Mouse (Mus musculus) liver, adult 2 months (tissue): ENCODE results near the gene Irf1. TPM values are rescaled to one million over a fixed set of nuclear protein-coding genes. Genes with fewer than 3 reads are reported as not detected.

ENCODE experiments used
- DNase-seq: peaks from one replicate; pipeline ENCODE4 v3.0.0-alpha.2; 2011; ENCODE audit warnings: low read depth, low spot score; ENCODE audit errors: extremely low read depth
- H3K27ac ChIP-seq: fragments of 200-500 bp; replicated peaks from 2 replicates; pipeline ENCODE4 v1.5.1; 2012; ENCODE audit warnings: low read depth, mild to moderate bottlenecking, control low read depth, inconsistent platforms, low read length; ENCODE audit not compliant: insufficient read depth
- H3K27me3 ChIP-seq: fragments of 200-500 bp; 2 replicates; pipeline ENCODE4 v1.6.1; 2012; ENCODE audit warnings: mild to moderate bottlenecking, moderate library complexity, low read length, inconsistent platforms; ENCODE audit not compliant: control insufficient read depth, insufficient read depth
- H3K36me3 ChIP-seq: fragments of 200-500 bp; 2 replicates; pipeline ENCODE4 v1.6.1; 2012; ENCODE audit warnings: low read length, inconsistent platforms; ENCODE audit not compliant: control insufficient read depth, insufficient read depth
- H3K4me1 ChIP-seq: fragments of 200-500 bp; 2 replicates; pipeline ENCODE4 v1.6.1; 2011; ENCODE audit warnings: low read length; ENCODE audit not compliant: control insufficient read depth, insufficient read depth
- H3K4me3 ChIP-seq: fragments of 200-500 bp; 2 replicates; pipeline ENCODE4 v1.5.1; 2011; ENCODE audit warnings: low read depth, mild to moderate bottlenecking, control low read depth, low read length, moderate library complexity; ENCODE audit not compliant: insufficient read depth
- H3K79me2 ChIP-seq: fragments of 200-500 bp; 2 replicates; pipeline ENCODE4 v1.6.1; 2012; ENCODE audit warnings: inconsistent platforms, mild to moderate bottlenecking, low read length, moderate library complexity; ENCODE audit not compliant: control insufficient read depth, insufficient read depth
- H3K9ac ChIP-seq: fragments of 200-500 bp; 2 replicates; pipeline ENCODE4 v1.6.1; 2012; ENCODE audit warnings: low read depth, mild to moderate bottlenecking, control low read depth, inconsistent platforms, low read length
- CTCF ChIP-seq: fragments of 200-500 bp; IDR thresholded peaks from 2 replicates; pipeline ENCODE4 v1.5.1; 2011; ENCODE audit warnings: low read depth, low read length, control low read depth
- POLR2A ChIP-seq: fragments of 200-500 bp; IDR thresholded peaks from 2 replicates; pipeline ENCODE4 v1.6.1; 2011; ENCODE audit warnings: low read length, control low read depth; ENCODE audit not compliant: insufficient read depth; ENCODE audit errors: extremely low read depth
- WGBS: fragments of 180-500 bp; shearing (Covaris S2); methylation state at CpG from one replicate; pipeline ENCODE4 v1.1.7; 2018; 5-methylcytosine and 5-hydroxymethylcytosine counted together
- polyA plus RNA-seq: library from polyadenylated mRNA; depleted of rRNA; stranded (reverse); fragments of >200 nt; gene quantifications from 2 replicates; pipeline ENCODE4 v1.2.3, GENCODE M21; 2012
- total RNA-seq: library from RNA; depleted of rRNA; stranded (reverse); fragments of >200 nt; gene quantifications from 2 replicates; pipeline ENCODE4 v1.2.3, GENCODE M21; 2014

Irf1 gene
- total and polyA plus RNA-seq, 2 experiments, result 27.9 to 44.2 TPM

GRCm38 (mm10) chr11:53788196-53788595, 18.4 kb downstream of the Irf1 start:
- no peak for DNase-seq
- H3K36me3 ChIP-seq, result no peaks in the 10 kb centered on the region
- H3K27ac ChIP-seq, result peak overlapping the region; percentile 7; the same call in 1 of the 2 replicates
- H3K27me3 ChIP-seq, result no peaks in the 10 kb centered on the region
- H3K79me2 ChIP-seq, result no peaks in the 10 kb centered on the region
- WGBS, result 71% methylated on average over 8 of the region's 8 CpGs
- no peak overlapping the region for H3K9ac ChIP-seq
- H3K4me1 ChIP-seq, result peaks cover 25% of the 10 kb centered on the region
- no peak for TF ChIP-seq CTCF
- TF ChIP-seq POLR2A, result no peak
- H3K4me3 ChIP-seq, result no peak overlapping the region

GRCm38 (mm10) chr11:53789277-53789676, 19.5 kb downstream of the Irf1 start:
- Histone ChIP-seq H3K36me3 (no peaks in the 10 kb centered on the region), H3K4me1 (peaks cover 30% of the 10 kb centered on the region), H3K27me3 (no peaks in the 10 kb centered on the region), H3K9ac (no peak overlapping the region), H3K79me2 (no peaks in the 10 kb centered on the region), H3K27ac (peak overlapping the region; percentile 20), H3K4me3 (no peak overlapping the region)
- TF ChIP-seq POLR2A, result no peak
- no peak for TF ChIP-seq CTCF
- peak; percentile 86 for DNase-seq
- WGBS, result 34% methylated on average over 3 of the region's 3 CpGs

GRCm38 (mm10) chr11:53792986-53793385, 23.2 kb downstream of the Irf1 start:
- WGBS, result 42% methylated on average over 3 of the region's 3 CpGs
- H3K4me1 ChIP-seq, result peaks cover 49% of the 10 kb centered on the region
- TF ChIP-seq POLR2A (no peak), CTCF (no peak)
- H3K4me3 ChIP-seq, result no peak overlapping the region
- no peak for DNase-seq
- H3K79me2 ChIP-seq, result no peaks in the 10 kb centered on the region
- no peaks in the 10 kb centered on the region for H3K36me3 ChIP-seq
- no peak overlapping the region for H3K9ac ChIP-seq
- H3K27ac ChIP-seq, result 0 out of 2 replicates have a peak overlapping the region, but pooled peaks have one; percentile 0
- H3K27me3 ChIP-seq, result no peaks in the 10 kb centered on the region

- no peak for DNase-seq
- Histone ChIP-seq H3K79me2 (no peaks in the 10 kb centered on the region), H3K27ac (peak overlapping the region; percentile 89), H3K36me3 (no peaks in the 10 kb centered on the region), H3K9ac (0 out of 2 replicates have a peak overlapping the region, but pooled peaks have one; percentile 32), H3K4me1 (peaks cover 51% of the 10 kb centered on the region), H3K27me3 (no peaks in the 10 kb centered on the region), H3K4me3 (no peak overlapping the region)
- no peak for TF ChIP-seq POLR2A
- TF ChIP-seq CTCF, result no peak
- WGBS, result 69% methylated on average over 3 of the region's 3 CpGs
Measured at GRCm38 (mm10) chr11:53794015-53794414, 24.2 kb downstream of the Irf1 start.

GRCm38 (mm10) chr11:53794671-53795557, 25.1 kb downstream of the Irf1 start:
- peak overlapping the region; percentile 15 for H3K9ac ChIP-seq
- peak overlapping the region; percentile 9; the same call in 1 of the 2 replicates for H3K4me3 ChIP-seq
- H3K27me3 ChIP-seq, result no peaks in the 10 kb centered on the region
- TF ChIP-seq POLR2A, result 0 out of 2 replicates have a peak, but pooled peaks have one; percentile 52
- peak; percentile 48 for TF ChIP-seq CTCF
- H3K79me2 ChIP-seq, result no peaks in the 10 kb centered on the region
- peak; percentile 98 for DNase-seq
- H3K4me1 ChIP-seq, result peaks cover 45% of the 10 kb centered on the region
- WGBS, result 4% methylated on average over 25 of the region's 25 CpGs
- H3K27ac ChIP-seq, result peak overlapping the region; percentile 89
- H3K36me3 ChIP-seq, result no peaks in the 10 kb centered on the region

DNA sequence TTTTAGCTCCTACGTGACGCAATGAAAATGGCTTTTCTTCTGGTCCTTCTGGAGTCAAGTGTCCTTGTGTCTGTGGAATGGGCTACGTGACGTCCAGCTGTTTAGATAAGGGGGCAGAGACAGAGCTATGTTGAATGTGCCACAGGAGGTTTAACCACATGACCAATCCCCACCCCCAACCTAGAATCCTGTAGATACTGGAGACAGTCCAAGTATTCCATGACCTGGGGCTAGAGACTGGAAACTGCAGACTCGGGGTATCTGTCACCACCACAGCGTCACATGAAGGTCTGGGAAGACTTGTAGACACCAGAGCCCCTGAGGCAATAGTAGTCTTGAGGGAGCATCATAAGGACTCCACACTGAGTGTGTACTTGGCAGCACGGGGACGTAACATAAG, 26.0 kb downstream of the Irf1 start:
- 17% methylated on average over 8 of the region's 8 CpGs for WGBS
- Histone ChIP-seq H3K27me3 (no peaks in the 10 kb centered on the region), H3K27ac (peak overlapping the region; percentile 85), H3K79me2 (no peaks in the 10 kb centered on the region), H3K4me1 (peaks cover 43% of the 10 kb centered on the region), H3K36me3 (no peaks in the 10 kb centered on the region), H3K9ac (0 out of 2 replicates have a peak overlapping the region, but pooled peaks have one; percentile 11), H3K4me3 (no peak overlapping the region)
- DNase-seq, result peak; percentile 69
- no peak for TF ChIP-seq POLR2A
- TF ChIP-seq CTCF, result no peak
